Mouse (Mus musculus) cortical plate, adult 2 months (tissue): Measurements from ENCODE around the gene Gm47841. TPM values are rescaled to one million over a fixed set of nuclear protein-coding genes. Genes with fewer than 3 reads are reported as not detected.

ENCODE experiments used
- H3K27ac ChIP-seq: fragments of 200-500 bp; 2 replicates; pipeline ENCODE4 v1.5.1; 2012; ENCODE audit warnings: low read length, control low read depth, inconsistent platforms; ENCODE audit not compliant: insufficient read depth
- H3K4me1 ChIP-seq: fragments of 200-500 bp; 2 replicates; pipeline ENCODE4 v1.6.1; 2011; ENCODE audit warnings: low read length; ENCODE audit not compliant: control insufficient read depth, insufficient read depth
- H3K4me3 ChIP-seq: fragments of 200-500 bp; 2 replicates; pipeline ENCODE4 v1.5.1; 2011; ENCODE audit warnings: mild to moderate bottlenecking, low read length, control low read depth; ENCODE audit not compliant: insufficient read depth
- CTCF ChIP-seq: fragments of 200-500 bp; IDR thresholded peaks from 2 replicates; pipeline ENCODE4 v1.5.1; 2011; ENCODE audit warnings: mild to moderate bottlenecking, control low read depth, low read length; ENCODE audit not compliant: insufficient read depth; ENCODE audit errors: extremely low read depth
- POLR2A ChIP-seq: fragments of 200-500 bp; IDR thresholded peaks from 2 replicates; pipeline ENCODE4 v1.6.1; 2011; ENCODE audit warnings: mild to moderate bottlenecking, low read length, control low read depth; ENCODE audit not compliant: insufficient read depth; ENCODE audit errors: extremely low read depth
- polyA plus RNA-seq: library from polyadenylated mRNA; depleted of rRNA; stranded (reverse); fragments of >200 nt; gene quantifications from 2 replicates; pipeline ENCODE4 v1.2.3, GENCODE M21; 2012; rRNA removed

The Gm47841 gene
- polyA plus RNA-seq, 1 experiment: not detected

DNA sequence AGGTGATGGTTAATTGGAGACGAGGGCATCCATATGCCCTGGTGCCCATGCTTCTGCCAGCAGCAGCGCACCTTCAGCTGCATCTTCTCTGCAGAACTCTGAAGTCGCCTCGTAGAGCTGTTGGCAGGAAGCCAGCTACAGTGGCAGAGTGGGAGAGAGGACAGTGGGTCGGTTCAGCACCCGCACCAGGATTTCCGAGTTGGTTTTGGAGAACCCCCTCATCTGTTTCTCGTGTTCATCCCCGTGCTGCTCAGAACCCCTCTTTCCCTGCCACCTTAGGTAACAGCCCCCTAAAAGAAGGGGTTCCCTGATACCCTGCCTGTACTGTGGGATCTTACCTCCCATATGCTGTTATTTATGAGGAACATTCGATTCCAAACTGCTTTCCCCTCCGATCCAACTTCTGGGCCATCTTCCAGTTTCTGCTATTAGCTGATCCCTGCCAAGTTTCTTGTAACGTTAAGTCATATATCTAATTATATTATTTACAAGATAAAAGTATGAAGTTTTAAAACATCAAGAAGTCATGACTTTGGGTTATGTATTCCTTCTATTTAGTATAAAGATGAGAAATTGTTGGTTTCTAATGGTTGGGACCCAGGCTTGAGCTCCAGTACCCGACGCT is 38.7 kb downstream of the Gm47841 start:
- Histone ChIP-seq H3K27ac (peak overlapping the region; percentile 8; the same call in 1 of the 2 replicates), H3K4me3 (no peak overlapping the region), H3K4me1 (peaks cover 19% of the 10 kb centered on the region)
- TF ChIP-seq POLR2A: no peak
- TF ChIP-seq CTCF: no peak

DNA sequence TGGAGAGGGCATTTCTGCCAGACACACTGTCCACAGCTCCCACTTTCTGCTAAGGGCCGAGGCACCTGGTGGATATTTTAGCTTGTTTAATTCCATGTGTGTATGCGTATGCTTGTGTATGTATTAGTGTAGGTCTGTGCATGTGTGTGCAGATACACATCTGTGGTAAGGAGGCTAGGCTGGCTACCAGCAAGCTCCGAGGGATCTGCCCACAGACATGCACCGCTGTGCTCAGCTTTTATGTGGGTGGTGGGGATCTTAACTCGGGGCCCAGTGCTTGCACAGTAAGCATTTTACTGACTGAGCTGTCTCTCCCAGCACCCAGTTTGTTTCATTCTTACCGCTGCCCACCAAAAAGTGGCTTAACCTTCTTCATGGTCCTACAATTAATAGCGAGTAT is 40.0 kb downstream of the Gm47841 start:
- TF ChIP-seq POLR2A (no peak), CTCF (no peak)
- peaks cover 19% of the 10 kb centered on the region for H3K4me1 ChIP-seq
- H3K4me3 ChIP-seq: no peak overlapping the region
- H3K27ac ChIP-seq: peak overlapping the region; percentile 47

GRCm38 (mm10) chr15:101006251-101007040 is 40.8 kb downstream of the Gm47841 start:
- Histone ChIP-seq H3K4me3 (no peak overlapping the region; the same call in 1 of the 2 replicates), H3K4me1 (peaks cover 19% of the 10 kb centered on the region), H3K27ac (peak overlapping the region; percentile 47)
- TF ChIP-seq CTCF (no peak), POLR2A (peak; percentile 43; the same call in 1 of the 2 replicates)

GRCm38 (mm10) chr15:101005717-101006116 is 41.5 kb downstream of the Gm47841 start:
- peaks cover 19% of the 10 kb centered on the region for H3K4me1 ChIP-seq
- H3K4me3 ChIP-seq: no peak overlapping the region
- TF ChIP-seq CTCF: no peak
- no peak for TF ChIP-seq POLR2A
- H3K27ac ChIP-seq: no peak overlapping the region

- Histone ChIP-seq H3K27ac (peak overlapping the region; percentile 80), H3K4me1 (peaks cover 19% of the 10 kb centered on the region), H3K4me3 (no peak overlapping the region)
- TF ChIP-seq POLR2A (no peak), CTCF (no peak)
These were observed 42.7 kb downstream of the Gm47841 start for GRCm38 (mm10) chr15:101004538-101004937.

GRCm38 (mm10) chr15:101002466-101002865 is 44.7 kb downstream of the Gm47841 start:
- Histone ChIP-seq H3K4me1 (peaks cover 16% of the 10 kb centered on the region), H3K27ac (no peak overlapping the region), H3K4me3 (no peak overlapping the region)
- no peak for TF ChIP-seq POLR2A
- TF ChIP-seq CTCF: no peak

DNA sequence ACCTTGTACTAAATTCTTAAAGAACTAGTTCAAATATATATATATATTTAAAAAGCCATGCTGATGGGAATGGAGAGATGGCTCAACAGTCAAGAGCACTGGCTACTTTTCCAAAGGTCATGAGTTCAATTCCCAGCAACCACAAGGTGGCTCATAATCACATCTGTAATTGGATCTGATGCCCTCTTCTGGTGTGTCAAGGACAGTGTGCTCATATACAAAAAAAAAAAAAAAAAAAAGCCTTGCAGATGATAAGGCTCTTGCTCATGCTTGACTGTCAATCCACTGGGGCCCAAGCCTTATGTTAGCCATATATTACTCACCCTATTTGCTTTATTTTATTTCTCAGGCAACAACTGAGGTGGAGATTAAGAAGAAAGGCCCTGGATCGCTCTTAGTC is 45.5 kb downstream of the Gm47841 start:
- no peak for TF ChIP-seq POLR2A
- 0 out of 2 replicates have a peak, but pooled peaks have one; percentile 1 for TF ChIP-seq CTCF
- peaks cover 13% of the 10 kb centered on the region for H3K4me1 ChIP-seq
- H3K4me3 ChIP-seq: no peak overlapping the region
- no peak overlapping the region for H3K27ac ChIP-seq

- no peak for TF ChIP-seq POLR2A
- peak; percentile 73 for TF ChIP-seq CTCF
- Histone ChIP-seq H3K4me3 (no peak overlapping the region), H3K4me1 (no peaks in the 10 kb centered on the region), H3K27ac (no peak overlapping the region)
These were observed 50.1 kb downstream of the Gm47841 start for GRCm38 (mm10) chr15:100997090-100997489.

Other genes with a start within 250 kb of the Gm47841 start
- 111 and 115 TPM in 2 replicates for gene Scn8a, start 177.5 kb downstream of the Gm47841 start, polyA plus RNA-seq
- gene Fignl2, start 31.2 kb upstream of the Gm47841 start, polyA plus RNA-seq: 0.77 and 0.87 TPM in 2 replicates
- gene Ankrd33, start 68.4 kb upstream of the Gm47841 start, polyA plus RNA-seq: not detected in 2 replicates
- 20.9 and 24.7 TPM in 2 replicates for gene Acvrl1, start 81.1 kb upstream of the Gm47841 start, polyA plus RNA-seq
- 70.5 and 73.9 TPM in 2 replicates for gene Acvr1b, start 126.7 kb upstream of the Gm47841 start, polyA plus RNA-seq
- 39.7 and 41.0 TPM in 2 replicates for gene Grasp, start 176.8 kb upstream of the Gm47841 start, polyA plus RNA-seq
- 76.6 and 103 TPM in 2 replicates for gene Nr4a1, start 206.9 kb upstream of the Gm47841 start, polyA plus RNA-seq
- gene Atg101, start 236.9 kb upstream of the Gm47841 start, polyA plus RNA-seq: 55.3 and 56.0 TPM in 2 replicates
- gene 6030408B16Rik, start 245.8 kb upstream of the Gm47841 start, polyA plus RNA-seq: 0.13 and 0.23 TPM in 2 replicates